Mouse (Mus musculus) thymus, adult 2 months (tissue): ENCODE data around the gene Rreb1. TPM values are rescaled to one million over a fixed set of nuclear protein-coding genes. Genes with fewer than 3 reads are reported as not detected.

ENCODE experiments used
- DNase-seq: peaks from one replicate; pipeline ENCODE4 v3.0.0; 2021
- H3K27ac ChIP-seq: fragments of 200-500 bp; 2 replicates; pipeline ENCODE4 v1.5.1; 2012; ENCODE audit warnings: low read length, control low read depth; ENCODE audit not compliant: control insufficient read depth, insufficient read depth
- H3K27me3 ChIP-seq: fragments of 200-500 bp; 2 replicates; pipeline ENCODE4 v1.6.1; 2012; ENCODE audit warnings: mild to moderate bottlenecking, low read length, moderate library complexity, mixed read lengths; ENCODE audit not compliant: control insufficient read depth, insufficient read depth
- H3K36me3 ChIP-seq: fragments of 200-500 bp; 2 replicates; pipeline ENCODE4 v1.6.1; 2012; ENCODE audit warnings: mild to moderate bottlenecking, low read length, moderate library complexity; ENCODE audit not compliant: control insufficient read depth, insufficient read depth
- H3K4me1 ChIP-seq: fragments of 200-500 bp; replicated peaks from 2 replicates; pipeline ENCODE4 v1.6.1; 2012; ENCODE audit warnings: low read length; ENCODE audit not compliant: control insufficient read depth, insufficient read depth
- H3K4me3 ChIP-seq: fragments of 200-500 bp; 2 replicates; pipeline ENCODE4 v1.5.1; 2012; ENCODE audit warnings: mild to moderate bottlenecking, low read length, control low read depth, moderate library complexity; ENCODE audit not compliant: control insufficient read depth, insufficient read depth
- CTCF ChIP-seq: fragments of 200-500 bp; IDR thresholded peaks from 2 replicates; pipeline ENCODE4 v1.5.1; 2012; ENCODE audit warnings: mild to moderate bottlenecking, control low read depth, low read length, moderate library complexity, borderline replicate concordance; ENCODE audit not compliant: control insufficient read depth, poor library complexity, insufficient read depth; ENCODE audit errors: extremely low read depth
- POLR2A ChIP-seq: fragments of 200-500 bp; IDR thresholded peaks from 2 replicates; pipeline ENCODE4 v1.6.1; 2012; ENCODE audit warnings: mild to moderate bottlenecking, low read length, control low read depth, moderate library complexity; ENCODE audit not compliant: control insufficient read depth, poor library complexity, insufficient read depth; ENCODE audit errors: extremely low read depth
- WGBS: fragments of 180-500 bp; shearing (Covaris S2); methylation state at CpG from one replicate; pipeline ENCODE4 v1.1.7; 2018; 5-methylcytosine and 5-hydroxymethylcytosine counted together
- polyA plus RNA-seq: library from polyadenylated mRNA; depleted of rRNA; stranded (reverse); fragments of >200 nt; gene quantifications from 2 replicates; pipeline ENCODE4 v1.2.3, GENCODE M21; 2012

The Rreb1 gene
- polyA plus RNA-seq, 1 experiment, result 37.5 TPM

DNA sequence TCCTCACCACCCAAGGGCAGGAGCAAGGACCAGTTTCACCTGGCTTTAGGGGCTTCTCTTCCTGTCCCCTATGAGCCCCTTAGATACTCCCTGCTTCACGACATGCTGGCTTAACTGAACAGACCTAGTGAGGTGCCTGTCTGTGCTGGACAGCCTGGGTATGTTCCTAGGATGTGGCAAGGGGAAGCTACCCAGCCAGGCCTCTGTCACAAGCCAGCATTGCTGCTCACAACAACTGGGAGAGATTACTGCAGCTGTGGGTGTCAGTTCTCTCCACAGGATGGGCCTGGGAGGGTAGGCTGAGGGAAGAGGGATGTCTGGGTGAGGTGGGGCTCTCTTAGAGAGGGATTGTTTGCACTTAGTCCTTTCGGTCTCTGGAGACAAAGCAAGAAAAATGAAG is 142.5 kb downstream of the Rreb1 start:
- Histone ChIP-seq H3K36me3 (peaks cover 38% of the 10 kb centered on the region), H3K27me3 (no peaks in the 10 kb centered on the region), H3K27ac (no peak overlapping the region), H3K4me3 (no peak overlapping the region), H3K4me1 (peaks cover 38% of the 10 kb centered on the region)
- no peak for TF ChIP-seq POLR2A
- TF ChIP-seq CTCF, result no peak
- no peak for DNase-seq
- WGBS, result 88% methylated on average over 2 of the region's 2 CpGs

- H3K36me3 ChIP-seq, result peaks cover 23% of the 10 kb centered on the region
- peaks cover 41% of the 10 kb centered on the region for H3K4me1 ChIP-seq
- TF ChIP-seq POLR2A, result no peak
- no peak for TF ChIP-seq CTCF
- no peak overlapping the region for H3K4me3 ChIP-seq
- 21% methylated on average over 4 of the region's 4 CpGs for WGBS
- peak; percentile 57 for DNase-seq
- no peaks in the 10 kb centered on the region for H3K27me3 ChIP-seq
- peak overlapping the region; percentile 92 for H3K27ac ChIP-seq
Measured at GRCm38 (mm10) chr13:37923091-37923490, 144.9 kb downstream of the Rreb1 start.

- WGBS, result 86% methylated on average over 10 of the region's 10 CpGs
- H3K36me3 ChIP-seq, result peaks cover 17% of the 10 kb centered on the region
- H3K27ac ChIP-seq, result peak overlapping the region; percentile 92
Measured at GRCm38 (mm10) chr13:37923643-37924460, 145.7 kb downstream of the Rreb1 start.

GRCm38 (mm10) chr13:37924461-37924948 is 146.3 kb downstream of the Rreb1 start:
- WGBS, result 90% methylated on average over 4 of the region's 4 CpGs
- H3K4me1 ChIP-seq, result peaks cover 41% of the 10 kb centered on the region
- TF ChIP-seq POLR2A, result no peak
- TF ChIP-seq CTCF, result no peak
- no peak overlapping the region; the same call in none of the 2 replicates for H3K27ac ChIP-seq
- no peak overlapping the region for H3K4me3 ChIP-seq
- no peaks in the 10 kb centered on the region for H3K27me3 ChIP-seq
- DNase-seq, result no peak
- peaks cover 17% of the 10 kb centered on the region for H3K36me3 ChIP-seq

More at GRCm38 (mm10) chr13:37923643-37924460, 145.7 kb downstream of the Rreb1 start:
- DNase-seq, result peak; percentile 32
- peaks cover 41% of the 10 kb centered on the region for H3K4me1 ChIP-seq
- no peaks in the 10 kb centered on the region for H3K27me3 ChIP-seq
- no peak for TF ChIP-seq CTCF
- TF ChIP-seq POLR2A, result no peak
- no peak overlapping the region for H3K4me3 ChIP-seq

DNA sequence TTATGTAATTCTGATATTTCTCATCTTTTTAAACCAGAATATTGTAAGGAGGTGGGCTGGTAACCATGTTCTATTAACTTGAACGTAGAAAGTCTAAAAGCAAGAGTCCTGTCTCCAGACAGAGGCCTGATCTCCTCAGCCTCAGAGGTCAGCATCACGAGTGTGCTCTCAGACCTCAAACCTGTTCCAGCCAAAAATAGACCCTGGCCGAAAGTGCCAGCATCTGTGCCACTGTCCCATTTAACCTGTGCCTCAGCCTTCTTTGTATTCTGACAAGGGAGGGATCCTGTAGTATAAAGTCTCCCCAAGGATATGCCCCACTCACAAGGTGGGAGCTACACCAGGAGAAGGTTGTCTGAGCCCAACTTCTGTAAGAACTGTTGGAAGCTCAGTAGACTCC is 148.2 kb downstream of the Rreb1 start:
- Histone ChIP-seq H3K27ac (no peak overlapping the region), H3K27me3 (no peaks in the 10 kb centered on the region), H3K36me3 (peaks cover 34% of the 10 kb centered on the region), H3K4me1 (peaks cover 30% of the 10 kb centered on the region), H3K4me3 (no peak overlapping the region)
- DNase-seq, result no peak
- 94% methylated on average over 3 of the region's 3 CpGs for WGBS
- TF ChIP-seq CTCF (no peak), POLR2A (no peak)

- WGBS, result 97% methylated on average over 17 of the region's 17 CpGs
- Histone ChIP-seq H3K27ac (no peak overlapping the region), H3K4me3 (no peak overlapping the region), H3K36me3 (peaks cover 50% of the 10 kb centered on the region), H3K4me1 (peaks cover 12% of the 10 kb centered on the region), H3K27me3 (no peaks in the 10 kb centered on the region)
- no peak for DNase-seq
- TF ChIP-seq CTCF (no peak), POLR2A (no peak)
Measured at GRCm38 (mm10) chr13:37929532-37929931, 151.3 kb downstream of the Rreb1 start.
